Mouse (Mus musculus): ENCODE results near the gene Mylk2. TPM values are rescaled to one million over a fixed set of nuclear protein-coding genes. Genes with fewer than 3 reads are reported as not detected.
A peak's percentile ranks its signal among the peaks of the same experiment; 100 is the strongest.

Gene Mylk2
- total and polyA plus RNA-seq, 2 experiments from 2014 or later, result 0.29 TPM; not detected in 1

DNA sequence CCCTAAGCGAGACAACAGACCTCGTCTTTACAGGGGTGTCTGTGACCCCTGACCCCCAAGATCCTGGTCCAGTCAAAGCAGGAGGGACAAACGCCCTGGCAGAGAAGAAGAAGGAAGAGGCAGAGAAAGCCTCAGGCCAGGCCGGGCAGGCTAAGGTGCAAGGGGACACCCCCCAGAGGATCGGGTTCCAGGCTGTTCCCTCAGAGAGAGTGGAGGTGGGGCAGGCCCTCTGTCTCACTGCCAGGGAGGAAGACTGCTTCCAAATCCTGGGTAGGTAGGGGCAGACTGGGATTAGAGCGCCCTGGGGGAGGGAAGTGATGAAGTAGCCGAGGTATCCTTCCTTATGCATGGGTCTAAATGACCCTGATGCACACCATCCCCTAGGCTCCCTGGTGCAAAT lies 2.3 kb downstream of the Mylk2 start:
- H3K27me3 ChIP-seq (ENCODE audit: insufficient read depth, low read length), result peaks cover 6% of the 10 kb centered on the region
- no peaks in the 10 kb centered on the region for H3K4me1 ChIP-seq (ENCODE audit: insufficient read depth)
- H3K36me3 ChIP-seq (ENCODE audit: insufficient read depth), result no peaks in the 10 kb centered on the region
- H3K4me3 ChIP-seq (ENCODE audit: low read depth, low read length), result no peak overlapping the region
- H3K9me3 ChIP-seq (ENCODE audit: low read length), result no peaks in the 10 kb centered on the region
- H3K27ac ChIP-seq (ENCODE audit: low read depth, low read length), result no peak overlapping the region
- H3K9ac ChIP-seq, result no peak overlapping the region
- no peak for ATAC-seq
- no peak for DNase-seq
- no peak overlapping the region for H3K4me2 ChIP-seq (ENCODE audit: low read depth)
- TF ChIP-seq CTCF (IDR thresholded peaks at IDR 0.05; ENCODE audit: low read depth), result no peak
- WGBS, result 41% methylated on average over 7 of the region's 7 CpGs

- Histone ChIP-seq H3K27ac (ENCODE audit: low read depth, low read length) (no peak overlapping the region), H3K4me3 (ENCODE audit: low read depth, low read length) (peak overlapping the region; percentile 16; the same call in 1 of the 2 replicates), H3K36me3 (ENCODE audit: insufficient read depth) (no peaks in the 10 kb centered on the region), H3K4me2 (ENCODE audit: low read depth) (peak overlapping the region; percentile 49), H3K9ac (peak overlapping the region; percentile 45), H3K27me3 (ENCODE audit: insufficient read depth, low read length) (peaks cover 6% of the 10 kb centered on the region), H3K4me1 (ENCODE audit: insufficient read depth) (no peaks in the 10 kb centered on the region), H3K9me3 (ENCODE audit: low read length) (no peaks in the 10 kb centered on the region)
- DNase-seq, result peak; percentile 95
- WGBS, result 3% methylated on average over 18 of the region's 18 CpGs
- ATAC-seq, result peak; percentile 91
- peak; percentile 98 for TF ChIP-seq CTCF (IDR thresholded peaks at IDR 0.05; ENCODE audit: low read depth)
Measured at GRCm38 (mm10) chr2:152914310-152915120, 3.4 kb downstream of the Mylk2 start.

DNA sequence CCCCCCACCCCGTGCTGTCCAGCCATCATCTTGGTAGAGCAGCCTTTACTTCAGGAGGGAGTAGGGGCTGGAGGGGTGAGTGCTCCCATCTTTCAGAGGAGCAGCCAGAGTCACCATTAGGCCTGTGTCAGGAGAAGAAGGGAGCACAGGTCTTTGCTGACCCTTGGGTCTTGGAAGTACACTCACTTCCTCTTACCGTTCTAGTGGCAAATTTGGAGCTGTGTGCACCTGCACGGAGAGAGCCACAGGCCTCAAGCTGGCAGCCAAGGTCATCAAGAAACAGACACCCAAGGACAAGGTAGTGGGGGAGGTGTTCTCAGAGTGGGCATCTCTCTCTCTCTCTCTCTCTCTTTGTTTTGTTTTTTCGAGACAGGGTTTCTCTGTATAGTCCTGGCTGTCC lies 4.3 kb downstream of the Mylk2 start:
- DNase-seq (no peak), ATAC-seq (no peak)
- Histone ChIP-seq H3K9ac (no peak overlapping the region), H3K27me3 (ENCODE audit: insufficient read depth, low read length) (peaks cover 6% of the 10 kb centered on the region), H3K4me2 (ENCODE audit: low read depth) (no peak overlapping the region), H3K9me3 (ENCODE audit: low read length) (no peaks in the 10 kb centered on the region), H3K4me3 (ENCODE audit: low read depth, low read length) (no peak overlapping the region), H3K4me1 (ENCODE audit: insufficient read depth) (no peaks in the 10 kb centered on the region), H3K36me3 (ENCODE audit: insufficient read depth) (no peaks in the 10 kb centered on the region), H3K27ac (ENCODE audit: low read depth, low read length) (no peak overlapping the region)
- 68% methylated on average over 4 of the region's 4 CpGs for WGBS
- no peak for TF ChIP-seq CTCF (IDR thresholded peaks at IDR 0.05; ENCODE audit: low read depth)

- no peaks in the 10 kb centered on the region for H3K36me3 ChIP-seq (ENCODE audit: insufficient read depth)
- TF ChIP-seq CTCF (IDR thresholded peaks at IDR 0.05; ENCODE audit: low read depth), result no peak
- WGBS, result 51% methylated on average over 5 of the region's 5 CpGs
- peaks cover 6% of the 10 kb centered on the region for H3K27me3 ChIP-seq (ENCODE audit: insufficient read depth, low read length)
- H3K9me3 ChIP-seq (ENCODE audit: low read length), result no peaks in the 10 kb centered on the region
- DNase-seq (no peak), ATAC-seq (no peak)
- H3K9ac ChIP-seq, result no peak overlapping the region
- no peak overlapping the region for H3K27ac ChIP-seq (ENCODE audit: low read depth, low read length)
- H3K4me2 ChIP-seq (ENCODE audit: low read depth), result no peak overlapping the region
- no peak overlapping the region for H3K4me3 ChIP-seq (ENCODE audit: low read depth, low read length)
- H3K4me1 ChIP-seq (ENCODE audit: insufficient read depth), result no peaks in the 10 kb centered on the region
Measured at GRCm38 (mm10) chr2:152916111-152916510, 5.0 kb downstream of the Mylk2 start.

DNA sequence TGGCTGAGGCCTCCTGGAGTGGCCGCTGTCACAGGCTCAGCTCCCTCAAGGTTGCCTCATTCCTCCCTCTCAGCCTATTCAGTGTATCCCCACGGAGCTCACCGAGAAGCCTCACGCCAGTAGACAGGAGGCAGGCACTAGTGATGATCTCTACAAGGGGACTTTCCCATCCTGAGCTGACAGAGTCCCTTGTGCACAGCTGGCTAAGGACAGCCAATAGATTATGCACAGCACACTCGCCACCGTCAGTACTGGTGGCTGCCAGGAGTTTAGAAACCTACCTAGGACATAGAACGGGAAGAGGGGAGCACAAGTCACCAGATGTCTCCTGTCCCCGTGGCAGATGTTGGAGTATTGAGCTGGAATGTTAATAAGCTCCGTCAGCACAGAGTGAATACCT lies 6.5 kb downstream of the Mylk2 start:
- Histone ChIP-seq H3K9me3 (ENCODE audit: low read length) (no peaks in the 10 kb centered on the region), H3K27ac (ENCODE audit: low read depth, low read length) (no peak overlapping the region), H3K27me3 (ENCODE audit: insufficient read depth, low read length) (peaks cover 6% of the 10 kb centered on the region), H3K4me1 (ENCODE audit: insufficient read depth) (no peaks in the 10 kb centered on the region), H3K4me2 (ENCODE audit: low read depth) (no peak overlapping the region), H3K36me3 (ENCODE audit: insufficient read depth) (no peaks in the 10 kb centered on the region), H3K4me3 (ENCODE audit: low read depth, low read length) (no peak overlapping the region), H3K9ac (no peak overlapping the region)
- 68% methylated on average over 9 of the region's 9 CpGs for WGBS
- DNase-seq (no peak), ATAC-seq (no peak)
- TF ChIP-seq CTCF (IDR thresholded peaks at IDR 0.05; ENCODE audit: low read depth), result no peak

DNA sequence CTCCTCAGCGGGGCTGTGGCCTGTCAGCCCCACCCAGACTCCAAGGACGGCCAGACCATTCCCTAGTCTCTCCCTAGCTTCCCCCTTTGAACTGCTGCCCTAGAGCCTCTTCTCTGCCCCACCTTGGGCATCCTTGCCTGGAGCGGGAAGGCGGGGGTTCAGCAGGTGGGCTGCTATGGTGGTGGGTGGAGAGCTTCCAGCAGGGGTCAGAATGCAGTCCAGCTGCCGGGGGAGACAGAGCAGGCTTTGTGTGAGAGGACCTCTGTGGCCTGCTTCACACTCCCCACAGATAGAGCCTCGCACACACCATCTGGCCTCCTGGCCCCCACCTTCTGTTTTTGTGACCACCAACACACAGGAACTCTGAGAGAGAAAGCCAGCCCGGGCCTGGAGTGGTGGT lies 11.2 kb downstream of the Mylk2 start:
- WGBS, result 41% methylated on average over 7 of the region's 7 CpGs
- Histone ChIP-seq H3K4me1 (ENCODE audit: insufficient read depth) (no peaks in the 10 kb centered on the region), H3K4me3 (ENCODE audit: low read depth, low read length) (no peak overlapping the region), H3K27me3 (ENCODE audit: insufficient read depth, low read length) (no peaks in the 10 kb centered on the region), H3K4me2 (ENCODE audit: low read depth) (no peak overlapping the region), H3K9me3 (ENCODE audit: low read length) (no peaks in the 10 kb centered on the region), H3K9ac (no peak overlapping the region), H3K36me3 (ENCODE audit: insufficient read depth) (no peaks in the 10 kb centered on the region), H3K27ac (ENCODE audit: low read depth, low read length) (no peak overlapping the region)
- DNase-seq (no peak), ATAC-seq (no peak)
- TF ChIP-seq CTCF (IDR thresholded peaks at IDR 0.05; ENCODE audit: low read depth), result no peak

DNA sequence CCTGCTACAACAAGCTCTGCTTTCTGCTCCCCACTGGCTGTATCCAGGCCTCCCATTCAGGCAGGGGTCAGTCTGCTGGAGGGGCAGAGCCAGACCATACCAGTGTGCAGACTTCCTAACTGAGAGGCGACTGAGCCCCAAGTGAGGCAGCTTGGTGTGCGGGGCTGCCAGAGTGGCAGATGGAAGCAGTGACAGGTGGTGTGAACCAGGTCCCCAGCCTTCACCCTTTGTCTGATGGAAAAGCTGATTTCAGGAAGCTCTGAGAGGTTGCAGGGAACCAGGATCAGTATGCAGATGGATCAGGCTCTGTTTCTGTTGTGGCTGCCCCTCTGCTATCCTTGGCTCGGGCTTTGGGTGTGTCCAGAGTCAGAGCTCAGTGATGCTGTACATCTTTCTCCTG lies 12.5 kb downstream of the Mylk2 start:
- Histone ChIP-seq H3K4me1 (ENCODE audit: insufficient read depth) (no peaks in the 10 kb centered on the region), H3K4me3 (ENCODE audit: low read depth, low read length) (no peak overlapping the region), H3K9ac (no peak overlapping the region), H3K27ac (ENCODE audit: low read depth, low read length) (no peak overlapping the region), H3K4me2 (ENCODE audit: low read depth) (no peak overlapping the region), H3K27me3 (ENCODE audit: insufficient read depth, low read length) (no peaks in the 10 kb centered on the region), H3K9me3 (ENCODE audit: low read length) (no peaks in the 10 kb centered on the region), H3K36me3 (ENCODE audit: insufficient read depth) (no peaks in the 10 kb centered on the region)
- WGBS, result 65% methylated on average over 3 of the region's 3 CpGs
- no peak for TF ChIP-seq CTCF (IDR thresholded peaks at IDR 0.05; ENCODE audit: low read depth)
- DNase-seq, result no peak
- no peak for ATAC-seq
